Mouse (Mus musculus) liver, adult (tissue): ENCODE results near the gene H2-M1.

Experiments
- GATA4 ChIP-seq: IDR thresholded peaks from 2 replicates; pipeline ENCODE4 v1.6.1; 2014; ENCODE audit warnings: mild to moderate bottlenecking, low read length; ENCODE audit not compliant: insufficient replicate concordance

The H2-M1 gene

DNA sequence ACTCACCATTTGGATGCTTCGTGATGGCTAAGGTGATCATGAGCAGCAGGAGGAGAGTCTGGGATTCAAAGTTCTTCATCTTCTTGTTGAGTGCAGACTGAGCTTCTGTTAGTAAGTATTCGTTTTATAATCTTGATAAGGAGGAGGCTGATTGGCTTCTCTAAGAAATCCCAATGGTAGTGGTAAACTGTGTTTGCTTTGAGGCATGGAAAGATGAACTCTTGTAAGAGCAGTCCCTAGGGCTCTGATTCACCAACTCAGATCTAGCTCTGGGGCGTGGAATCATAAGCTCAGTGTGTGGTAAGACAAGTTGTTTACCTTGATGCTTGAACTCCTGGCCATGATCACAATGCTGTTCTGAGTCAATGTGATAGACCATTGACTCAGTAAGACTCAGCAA is at the start of gene H2-M1:
H2-M1 (minus strand) TSS at position 101 of the 400 bp plus-strand sequence.
- no peak for TF ChIP-seq GATA4

DNA sequence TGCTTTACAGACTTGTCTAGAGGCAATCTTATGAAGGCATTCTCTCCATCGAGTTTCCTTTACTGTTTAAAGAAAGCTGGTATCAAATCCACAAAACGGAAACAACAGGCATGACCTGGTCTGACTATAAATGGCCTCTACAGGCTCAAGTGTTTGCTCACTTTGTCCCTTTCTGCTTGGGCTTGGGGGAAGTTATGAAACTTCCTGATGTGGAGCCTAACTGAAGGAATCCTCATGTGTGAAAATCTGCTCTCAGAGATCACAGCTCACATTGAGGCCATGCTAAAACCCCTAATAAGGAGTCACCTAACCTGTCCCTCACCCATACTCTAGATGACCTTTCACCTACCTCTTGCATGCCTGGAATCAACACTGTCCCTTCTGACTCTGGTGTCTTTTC is 25.7 kb upstream of the H2-M1 start:
- TF ChIP-seq GATA4, result no peak

DNA sequence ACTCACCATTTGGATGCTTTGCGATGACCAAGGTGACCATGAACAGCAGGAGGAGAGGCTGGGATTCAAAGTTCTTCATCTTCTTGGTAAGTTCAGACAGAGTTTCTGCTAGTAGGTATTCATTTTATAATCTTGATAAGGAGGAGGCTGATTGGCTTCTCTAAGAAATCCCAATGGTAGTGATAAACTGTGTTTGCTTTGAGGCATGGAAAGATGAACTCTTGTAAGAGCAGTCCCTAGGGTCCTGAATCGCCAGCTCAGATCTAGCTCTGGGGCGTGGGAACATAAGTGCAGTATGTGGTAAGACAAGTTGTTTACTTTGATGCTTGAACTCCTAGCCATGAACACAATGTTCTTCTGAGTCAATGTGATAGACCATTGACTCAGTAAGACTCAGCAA is 29.5 kb downstream of the H2-M1 start, which contains the start of gene H2-M9:
H2-M9 (minus strand) TSS at position 101 of the 400 bp plus-strand sequence.
- TF ChIP-seq GATA4, result no peak
